Mouse (Mus musculus) liver, adult 2 months (tissue): ENCODE data around the gene Kcnc4. TPM values are rescaled to one million over a fixed set of nuclear protein-coding genes. Genes with fewer than 3 reads are reported as not detected.

Source experiments
- DNase-seq: peaks from one replicate; pipeline ENCODE4 v3.0.0-alpha.2; 2011; ENCODE audit warnings: low read depth, low spot score; ENCODE audit errors: extremely low read depth
- H3K27ac ChIP-seq: fragments of 200-500 bp; replicated peaks from 2 replicates; pipeline ENCODE4 v1.5.1; 2012; ENCODE audit warnings: low read depth, mild to moderate bottlenecking, control low read depth, inconsistent platforms, low read length; ENCODE audit not compliant: insufficient read depth
- H3K27me3 ChIP-seq: fragments of 200-500 bp; 2 replicates; pipeline ENCODE4 v1.6.1; 2012; ENCODE audit warnings: mild to moderate bottlenecking, moderate library complexity, low read length, inconsistent platforms; ENCODE audit not compliant: control insufficient read depth, insufficient read depth
- H3K36me3 ChIP-seq: fragments of 200-500 bp; 2 replicates; pipeline ENCODE4 v1.6.1; 2012; ENCODE audit warnings: low read length, inconsistent platforms; ENCODE audit not compliant: control insufficient read depth, insufficient read depth
- H3K4me1 ChIP-seq: fragments of 200-500 bp; 2 replicates; pipeline ENCODE4 v1.6.1; 2011; ENCODE audit warnings: low read length; ENCODE audit not compliant: control insufficient read depth, insufficient read depth
- H3K4me3 ChIP-seq: fragments of 200-500 bp; 2 replicates; pipeline ENCODE4 v1.5.1; 2011; ENCODE audit warnings: low read depth, mild to moderate bottlenecking, control low read depth, low read length, moderate library complexity; ENCODE audit not compliant: insufficient read depth
- H3K79me2 ChIP-seq: fragments of 200-500 bp; 2 replicates; pipeline ENCODE4 v1.6.1; 2012; ENCODE audit warnings: inconsistent platforms, mild to moderate bottlenecking, low read length, moderate library complexity; ENCODE audit not compliant: control insufficient read depth, insufficient read depth
- H3K9ac ChIP-seq: fragments of 200-500 bp; 2 replicates; pipeline ENCODE4 v1.6.1; 2012; ENCODE audit warnings: low read depth, mild to moderate bottlenecking, control low read depth, inconsistent platforms, low read length
- CTCF ChIP-seq: fragments of 200-500 bp; IDR thresholded peaks from 2 replicates; pipeline ENCODE4 v1.5.1; 2011; ENCODE audit warnings: low read depth, low read length, control low read depth
- POLR2A ChIP-seq: fragments of 200-500 bp; IDR thresholded peaks from 2 replicates; pipeline ENCODE4 v1.6.1; 2011; ENCODE audit warnings: low read length, control low read depth; ENCODE audit not compliant: insufficient read depth; ENCODE audit errors: extremely low read depth
- WGBS: fragments of 180-500 bp; shearing (Covaris S2); methylation state at CpG from one replicate; pipeline ENCODE4 v1.1.7; 2018; 5-methylcytosine and 5-hydroxymethylcytosine counted together
- polyA plus RNA-seq: library from polyadenylated mRNA; depleted of rRNA; stranded (reverse); fragments of >200 nt; gene quantifications from 2 replicates; pipeline ENCODE4 v1.2.3, GENCODE M21; 2012
- total RNA-seq: library from RNA; depleted of rRNA; stranded (reverse); fragments of >200 nt; gene quantifications from 2 replicates; pipeline ENCODE4 v1.2.3, GENCODE M21; 2014

The Kcnc4 gene
- total and polyA plus RNA-seq, 2 experiments, result 0.05 TPM; not detected in 1

- Histone ChIP-seq H3K27me3 (no peaks in the 10 kb centered on the region), H3K27ac (no peak overlapping the region), H3K36me3 (no peaks in the 10 kb centered on the region), H3K79me2 (no peaks in the 10 kb centered on the region), H3K4me3 (no peak overlapping the region), H3K4me1 (no peaks in the 10 kb centered on the region), H3K9ac (no peak overlapping the region)
- WGBS, result 55% methylated on average over 6 of the region's 6 CpGs
- DNase-seq, result no peak
- no peak for TF ChIP-seq POLR2A
- no peak for TF ChIP-seq CTCF
These were observed 22.9 kb downstream of the Kcnc4 start for GRCm38 (mm10) chr3:107436434-107436833.

GRCm38 (mm10) chr3:107433614-107434013, 25.7 kb downstream of the Kcnc4 start:
- Histone ChIP-seq H3K9ac (no peak overlapping the region), H3K36me3 (no peaks in the 10 kb centered on the region), H3K27me3 (no peaks in the 10 kb centered on the region), H3K79me2 (no peaks in the 10 kb centered on the region), H3K4me1 (no peaks in the 10 kb centered on the region), H3K27ac (no peak overlapping the region), H3K4me3 (no peak overlapping the region)
- TF ChIP-seq CTCF, result no peak
- 62% methylated on average over 9 of the region's 9 CpGs for WGBS
- no peak for DNase-seq

GRCm38 (mm10) chr3:107431268-107431667, 28.1 kb downstream of the Kcnc4 start:
- H3K79me2 ChIP-seq, result no peaks in the 10 kb centered on the region
- TF ChIP-seq CTCF (no peak), POLR2A (no peak)
- WGBS, result 31% methylated on average over 1 of the region's 1 CpGs
- no peaks in the 10 kb centered on the region for H3K4me1 ChIP-seq
- no peak overlapping the region for H3K4me3 ChIP-seq
- DNase-seq, result no peak
- no peak overlapping the region for H3K9ac ChIP-seq
- no peak overlapping the region for H3K27ac ChIP-seq
- H3K36me3 ChIP-seq, result no peaks in the 10 kb centered on the region
- no peaks in the 10 kb centered on the region for H3K27me3 ChIP-seq

- TF ChIP-seq CTCF (no peak), POLR2A (no peak)
- no peak for DNase-seq
These were observed 34.9 kb downstream of the Kcnc4 start for GRCm38 (mm10) chr3:107424258-107425041.

GRCm38 (mm10) chr3:107420156-107420555, 39.2 kb downstream of the Kcnc4 start:
- no peaks in the 10 kb centered on the region for H3K4me1 ChIP-seq
- no peaks in the 10 kb centered on the region for H3K79me2 ChIP-seq
- no peak for DNase-seq
- WGBS, result 82% methylated on average over 2 of the region's 2 CpGs
- no peak overlapping the region for H3K4me3 ChIP-seq
- no peaks in the 10 kb centered on the region for H3K27me3 ChIP-seq
- TF ChIP-seq POLR2A, result no peak
- no peak for TF ChIP-seq CTCF
- H3K27ac ChIP-seq, result no peak overlapping the region
- H3K9ac ChIP-seq, result no peak overlapping the region
- H3K36me3 ChIP-seq, result no peaks in the 10 kb centered on the region

More at GRCm38 (mm10) chr3:107424258-107425041, 34.9 kb downstream of the Kcnc4 start:
- Histone ChIP-seq H3K4me3 (no peak overlapping the region), H3K4me1 (no peaks in the 10 kb centered on the region), H3K9ac (no peak overlapping the region), H3K79me2 (no peaks in the 10 kb centered on the region), H3K27me3 (no peaks in the 10 kb centered on the region), H3K27ac (no peak overlapping the region), H3K36me3 (no peaks in the 10 kb centered on the region)
- 67% methylated on average over 11 of the region's 11 CpGs for WGBS

- Histone ChIP-seq H3K79me2 (no peaks in the 10 kb centered on the region), H3K27ac (no peak overlapping the region), H3K4me1 (no peaks in the 10 kb centered on the region), H3K9ac (no peak overlapping the region), H3K4me3 (no peak overlapping the region), H3K27me3 (0 out of 2 replicates have a peak, but pooled peaks cover 3% of the 10 kb centered on the region), H3K36me3 (no peaks in the 10 kb centered on the region)
- TF ChIP-seq POLR2A (no peak), CTCF (no peak)
- DNase-seq, result no peak
- 65% methylated on average over 3 of the region's 3 CpGs for WGBS
These were observed 42.1 kb downstream of the Kcnc4 start for GRCm38 (mm10) chr3:107417287-107417644.
